Mouse (Mus musculus): ENCODE measurements at regions not wholly inside any gene's neighbourhood (a gene's known extent, or its start where the extent isn't known, plus 50 kb on each side); places are given as distances from the start of the nearest gene placed in this dataset.

DNA sequence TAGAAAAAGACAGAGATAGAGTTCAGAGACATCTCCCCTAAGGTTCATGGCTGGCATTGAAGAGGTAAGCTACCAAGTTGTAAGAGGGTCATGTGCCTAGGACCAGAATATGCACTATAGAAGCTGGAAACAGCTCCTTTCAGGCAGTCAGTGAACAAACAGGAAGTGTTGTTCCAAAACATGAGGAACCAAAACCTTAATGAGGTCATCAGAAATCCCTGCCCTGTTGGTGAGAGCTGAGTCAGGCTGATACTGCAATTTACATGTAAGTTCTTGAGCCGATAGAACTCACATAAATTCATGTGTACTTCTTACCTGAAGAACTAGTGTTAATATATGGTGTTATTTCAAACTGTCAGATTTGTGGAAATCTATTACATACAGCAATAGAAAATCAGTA lies 539.1 kb downstream of the Igsf11 start:
- TF ChIP-seq POLR2A (IDR thresholded peaks at IDR 0.05; ENCODE audit: low read depth, low read length) (no peak), CTCF (conservative IDR thresholded peaks at IDR 0.05; ENCODE audit: insufficient read depth, insufficient read length, low read depth, low read length) (no peak)

All from kidney, adult 2 months (tissue).